Mouse (Mus musculus) lung, adult 2 months (tissue): ENCODE results near the gene Inpp5f. TPM values are rescaled to one million over a fixed set of nuclear protein-coding genes. Genes with fewer than 3 reads are reported as not detected.
A peak's percentile ranks its signal among the peaks of the same experiment; 100 is the strongest.

Experiments used
- DNase-seq: peaks from one replicate; pipeline ENCODE4 v3.0.0; 2022
- H3K4me1 ChIP-seq: fragments of 200-500 bp; 2 replicates; pipeline ENCODE4 v1.6.1; 2011; ENCODE audit warnings: low read length; ENCODE audit not compliant: control insufficient read depth, insufficient read depth
- H3K4me3 ChIP-seq: fragments of 200-500 bp; replicated peaks from 2 replicates; pipeline ENCODE3; 2011; ENCODE audit warnings: low read depth, mild to moderate bottlenecking, control low read depth, low read length; ENCODE audit errors: extremely low read depth
- CTCF ChIP-seq: fragments of 200-500 bp; IDR thresholded peaks from 2 replicates; pipeline ENCODE4 v1.5.1; 2011; ENCODE audit warnings: mild to moderate bottlenecking, low read length, control low read depth; ENCODE audit not compliant: insufficient read depth
- POLR2A ChIP-seq: fragments of 200-500 bp; IDR thresholded peaks from 2 replicates; pipeline ENCODE4 v1.6.1; 2011; ENCODE audit warnings: low read depth, mild to moderate bottlenecking, control low read depth, low read length, borderline replicate concordance; ENCODE audit errors: extremely low read depth
- WGBS: fragments of 180-500 bp; shearing (Covaris S2); methylation state at CpG from one replicate; pipeline ENCODE4 v1.1.7; 2018; 5-methylcytosine and 5-hydroxymethylcytosine counted together
- polyA plus RNA-seq: library from polyadenylated mRNA; depleted of rRNA; stranded (reverse); fragments of >200 nt; gene quantifications from 2 replicates; pipeline ENCODE4 v1.2.3, GENCODE M21; 2012

Inpp5f gene
- polyA plus RNA-seq, 1 experiment = 6.7 TPM

DNA sequence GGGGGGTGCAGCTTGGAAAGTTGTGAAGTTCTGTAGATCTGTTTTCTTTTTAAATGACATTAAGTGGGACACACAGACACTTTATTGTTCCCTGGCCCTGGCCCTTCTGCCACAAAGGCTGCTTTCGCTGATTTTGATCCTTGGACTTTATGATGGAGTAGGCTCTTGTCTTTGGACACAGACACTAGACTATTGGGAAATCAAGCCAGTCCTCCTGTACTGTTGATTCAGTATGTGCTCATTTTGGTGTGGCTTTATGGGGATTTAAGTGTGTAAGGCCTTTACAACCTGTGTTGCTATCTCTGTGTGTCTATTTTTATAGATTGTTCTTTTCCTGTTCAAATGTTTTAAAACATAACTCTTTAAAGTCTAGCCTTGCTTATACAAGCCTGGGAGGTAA is 6.5 kb downstream of the Inpp5f start:
- no peak for DNase-seq
- no peak overlapping the region for H3K4me3 ChIP-seq
- H3K4me1 ChIP-seq = peaks cover 7% of the 10 kb centered on the region
- 71% methylated on average over 1 of the region's 1 CpGs for WGBS
- TF ChIP-seq POLR2A (no peak), CTCF (no peak)

- DNase-seq = no peak
- Histone ChIP-seq H3K4me1 (peaks cover 9% of the 10 kb centered on the region), H3K4me3 (no peak overlapping the region)
- 89% methylated on average over 1 of the region's 1 CpGs for WGBS
- TF ChIP-seq CTCF = no peak
Observed at GRCm38 (mm10) chr7:128620178-128620577, 9.1 kb downstream of the Inpp5f start.

DNA sequence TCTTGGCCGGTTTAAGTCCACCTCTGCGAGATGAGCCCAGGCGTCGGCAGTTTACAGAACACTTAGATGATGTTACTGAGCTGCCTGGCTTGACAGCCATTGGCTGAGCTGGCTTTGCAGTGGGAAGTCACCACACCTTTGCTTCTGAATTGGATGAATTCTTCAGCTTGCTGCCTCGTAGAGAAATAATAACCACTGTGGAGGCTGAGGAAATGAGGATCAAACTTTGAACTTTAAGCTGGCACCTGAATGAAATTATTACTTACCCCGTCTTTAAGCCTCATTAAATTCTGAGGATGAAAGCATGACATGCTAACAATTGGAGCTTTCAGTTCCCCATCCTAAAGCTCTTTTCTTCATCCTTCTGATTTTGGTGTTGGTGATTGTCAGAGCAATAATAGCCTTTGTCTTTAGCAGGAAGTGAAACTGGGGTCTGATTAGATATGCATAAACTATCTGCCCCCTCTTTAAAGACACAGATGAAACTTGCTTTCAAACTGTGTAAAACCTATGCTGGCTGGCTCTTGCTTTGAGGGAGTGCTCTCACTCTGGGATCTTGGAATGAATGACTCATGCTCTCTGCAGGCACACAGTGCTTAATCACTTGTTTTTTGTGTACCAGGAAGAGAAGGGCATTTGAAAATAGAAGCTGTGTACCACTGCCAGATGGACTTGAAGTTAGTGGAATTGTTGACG is 11.3 kb downstream of the Inpp5f start:
- WGBS = 30% methylated on average over 7 of the region's 7 CpGs
- TF ChIP-seq CTCF (no peak), POLR2A (no peak)
- no peak for DNase-seq
- Histone ChIP-seq H3K4me1 (peaks cover 9% of the 10 kb centered on the region), H3K4me3 (peak overlapping the region; percentile 16)

DNA sequence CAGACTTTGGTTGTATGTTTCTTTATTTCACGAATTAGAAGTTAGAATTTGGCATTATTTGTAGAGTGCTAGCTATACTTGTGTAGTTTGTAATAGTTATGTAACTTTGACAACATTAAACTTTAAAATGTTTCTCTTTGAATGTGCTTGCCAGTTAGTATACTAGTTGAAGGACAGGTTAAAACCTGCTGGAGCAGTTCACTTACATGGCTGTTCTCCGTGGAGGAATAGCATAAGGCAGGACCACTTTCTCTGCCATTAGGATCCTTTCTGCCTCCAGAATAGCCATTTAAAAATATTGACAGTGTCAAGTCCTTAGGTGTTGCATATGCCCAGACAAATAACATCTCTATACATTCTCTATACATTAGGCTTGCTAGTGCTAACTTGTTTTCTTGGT is 11.9 kb downstream of the Inpp5f start:
- Histone ChIP-seq H3K4me3 (no peak overlapping the region), H3K4me1 (peaks cover 9% of the 10 kb centered on the region)
- TF ChIP-seq CTCF (no peak), POLR2A (no peak)
- DNase-seq = no peak
- 28% methylated on average over 2 of the region's 2 CpGs for WGBS

- DNase-seq = no peak
- no peak overlapping the region for H3K4me3 ChIP-seq
- WGBS = 95% methylated on average over 2 of the region's 2 CpGs
- TF ChIP-seq POLR2A (no peak), CTCF (no peak)
- H3K4me1 ChIP-seq = peaks cover 9% of the 10 kb centered on the region
Observed at GRCm38 (mm10) chr7:128625382-128625781, 14.3 kb downstream of the Inpp5f start.

DNA sequence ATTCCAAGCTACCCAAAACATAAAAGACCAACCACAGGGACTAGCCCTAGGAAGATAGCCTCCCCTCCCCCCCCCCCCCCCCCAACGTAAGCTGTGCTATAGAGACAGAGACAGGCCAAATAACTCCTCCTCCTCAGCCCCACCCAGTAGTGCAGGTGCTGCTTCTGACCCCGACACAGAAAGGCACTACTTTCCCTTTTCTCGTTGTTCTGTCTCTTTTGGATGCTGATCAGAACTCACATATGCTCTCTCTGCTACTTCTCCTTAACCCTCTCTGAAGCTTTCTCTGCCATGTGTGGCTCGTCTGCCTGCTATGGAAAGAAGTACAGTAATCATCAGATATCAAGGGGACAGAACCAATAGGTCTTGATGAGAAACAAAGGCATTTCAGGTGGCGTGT is 15.5 kb downstream of the Inpp5f start:
- Histone ChIP-seq H3K4me3 (no peak overlapping the region), H3K4me1 (peaks cover 9% of the 10 kb centered on the region)
- no peak for DNase-seq
- WGBS = 74% methylated on average over 5 of the region's 5 CpGs
- TF ChIP-seq CTCF (no peak), POLR2A (no peak)

GRCm38 (mm10) chr7:128627251-128627650 is 16.1 kb downstream of the Inpp5f start:
- 66% methylated on average over 2 of the region's 2 CpGs for WGBS
- DNase-seq = no peak
- Histone ChIP-seq H3K4me3 (no peak overlapping the region), H3K4me1 (peaks cover 6% of the 10 kb centered on the region)
- TF ChIP-seq CTCF (no peak), POLR2A (no peak)

DNA sequence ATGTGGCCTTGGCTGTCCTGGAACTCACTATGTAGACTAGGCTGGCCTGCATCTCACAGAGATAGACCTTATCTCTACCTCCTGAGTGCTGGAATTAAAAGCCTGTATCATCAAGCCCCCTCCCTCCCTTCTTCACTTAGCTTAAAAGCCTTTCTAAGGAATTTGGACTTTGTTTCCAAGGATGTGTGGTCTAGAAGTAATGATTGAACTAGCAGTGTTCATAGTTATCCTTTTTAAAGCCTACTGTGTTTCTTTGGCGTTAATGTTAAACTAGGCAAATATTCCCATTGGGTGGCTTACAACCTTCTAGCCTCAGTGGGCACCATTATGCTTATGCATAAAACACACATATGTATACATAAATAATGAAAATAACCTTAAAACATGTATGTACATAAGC is 16.6 kb downstream of the Inpp5f start:
- 90% methylated on average over 1 of the region's 1 CpGs for WGBS
- peaks cover under 1% of the 10 kb centered on the region for H3K4me1 ChIP-seq
- no peak overlapping the region for H3K4me3 ChIP-seq
- TF ChIP-seq CTCF = no peak
- no peak for TF ChIP-seq POLR2A
- DNase-seq = no peak

DNA sequence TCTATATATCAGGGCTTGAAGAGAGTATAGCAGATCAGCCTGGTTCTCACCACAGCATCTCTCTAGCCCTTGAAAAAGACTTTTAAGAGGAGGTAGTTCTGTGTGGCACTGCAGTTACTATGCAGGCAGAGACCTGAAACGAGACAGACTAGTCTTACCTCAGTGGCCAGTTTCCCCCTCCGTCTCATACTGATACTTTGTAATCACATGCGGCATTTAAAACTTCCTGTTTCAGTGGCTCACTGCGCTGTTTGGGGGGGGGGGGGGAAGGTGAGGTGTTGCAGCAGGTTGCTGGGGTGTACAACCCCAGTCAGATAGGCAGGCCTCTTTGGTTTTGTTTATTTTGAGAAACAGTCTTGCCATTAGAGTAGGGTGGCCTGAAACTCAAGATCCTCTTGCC is 22.0 kb downstream of the Inpp5f start:
- DNase-seq = no peak
- 50% methylated on average over 4 of the region's 4 CpGs for WGBS
- Histone ChIP-seq H3K4me3 (no peak overlapping the region), H3K4me1 (no peaks in the 10 kb centered on the region)
- TF ChIP-seq CTCF = no peak
- no peak for TF ChIP-seq POLR2A

- no peak for DNase-seq
- WGBS = 62% methylated on average over 5 of the region's 5 CpGs
Observed at GRCm38 (mm10) chr7:128639925-128640485, 28.9 kb downstream of the Inpp5f start.

DNA sequence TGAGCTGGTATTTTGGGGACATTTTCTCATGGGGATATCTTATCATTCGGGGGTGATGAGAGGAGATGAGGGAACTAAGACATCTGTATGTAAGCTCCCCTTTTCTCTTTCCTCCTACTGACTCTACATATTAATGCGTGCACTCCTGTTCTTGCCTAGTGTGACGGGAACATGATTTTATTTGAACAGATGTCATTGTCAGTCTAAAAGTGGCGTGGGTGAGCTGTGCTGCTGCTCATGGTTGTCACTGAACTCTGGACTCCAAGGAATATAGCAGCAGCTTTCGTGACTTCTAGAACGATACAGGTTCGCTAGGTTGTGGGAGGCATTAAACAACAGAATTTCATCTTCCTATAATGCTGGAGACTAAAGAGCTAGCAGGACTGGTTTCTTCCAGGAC is 30.4 kb downstream of the Inpp5f start:
- no peak for DNase-seq
- no peaks in the 10 kb centered on the region for H3K4me1 ChIP-seq
- TF ChIP-seq POLR2A (no peak), CTCF (no peak)
- no peak overlapping the region for H3K4me3 ChIP-seq
- 92% methylated on average over 7 of the region's 7 CpGs for WGBS

More at GRCm38 (mm10) chr7:128639925-128640485, 28.9 kb downstream of the Inpp5f start:
- TF ChIP-seq POLR2A (no peak), CTCF (no peak)
- no peak overlapping the region for H3K4me3 ChIP-seq
- H3K4me1 ChIP-seq = no peaks in the 10 kb centered on the region
